Mouse (Mus musculus): ENCODE measurements around the gene Olfr1265.

Gene Olfr1265

DNA sequence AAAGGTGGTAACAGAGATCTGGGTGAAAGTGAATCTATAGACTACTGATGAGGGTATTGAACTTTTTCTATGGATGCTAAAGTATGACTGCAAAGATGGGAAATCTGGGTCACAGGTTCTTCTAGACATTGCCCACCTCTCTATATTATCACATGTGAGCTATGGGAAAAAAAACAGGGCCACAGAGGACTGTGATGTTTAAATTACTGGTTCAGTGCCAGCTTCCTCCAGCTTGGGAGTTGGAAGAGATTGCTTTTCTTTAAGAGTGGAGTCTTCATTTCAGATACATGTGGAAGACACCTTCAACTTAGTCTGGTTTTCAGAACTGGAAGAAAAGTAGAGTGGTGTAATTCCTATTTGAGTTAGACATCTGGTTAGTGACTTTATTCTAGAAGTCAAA is at the start of gene Olfr1265:
Gene Olfr1265, plus strand, starts transcription at position 301 of the 400 bp plus-strand sequence.
- DNase-seq (ENCODE audit: low spot score), result no peak

DNA sequence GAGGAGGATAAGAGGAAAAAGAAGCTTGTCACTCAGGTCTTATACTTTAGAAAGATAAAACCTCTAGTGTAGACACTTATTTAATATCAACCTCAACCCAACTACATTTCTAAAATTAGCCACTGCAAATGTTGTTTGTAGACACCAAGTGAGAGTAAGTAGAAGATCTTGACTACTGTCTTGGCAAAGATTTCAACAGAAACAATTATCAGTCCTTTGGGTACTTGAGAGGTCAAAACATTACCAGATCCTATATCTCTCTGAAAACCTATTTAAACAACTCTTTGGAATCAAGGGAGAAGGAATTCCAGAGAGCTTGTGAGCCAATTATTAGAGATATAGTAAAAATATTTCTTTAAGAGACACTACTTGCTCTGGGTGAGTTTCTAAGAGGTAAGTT is 44.2 kb upstream of the Olfr1265 start, which contains the start of gene Olfr1261:
Gene Olfr1261, plus strand, starts transcription at position 301 of the 400 bp plus-strand sequence.
- DNase-seq (ENCODE audit: low spot score), result no peak

- no peak for DNase-seq (ENCODE audit: low spot score)
Observed at GRCm38 (mm10) chr2:89999845-90000244, 35.3 kb upstream of the Olfr1265 start, which contains the start of gene Olfr1262. Gene Olfr1262 (plus strand): TSS chr2:90000145.

- no peak for DNase-seq (ENCODE audit: low spot score)
Observed at GRCm38 (mm10) chr2:90011831-90012230, 23.3 kb upstream of the Olfr1265 start, which contains the start of gene Olfr1263. Gene Olfr1263 (plus strand): TSS chr2:90012131.

- no peak for DNase-seq (ENCODE audit: low spot score)
Observed at GRCm38 (mm10) chr2:90025477-90025876, 9.7 kb upstream of the Olfr1265 start, which contains the start of gene Olfr1264. Gene Olfr1264 (minus strand): TSS chr2:90025577.

DNA sequence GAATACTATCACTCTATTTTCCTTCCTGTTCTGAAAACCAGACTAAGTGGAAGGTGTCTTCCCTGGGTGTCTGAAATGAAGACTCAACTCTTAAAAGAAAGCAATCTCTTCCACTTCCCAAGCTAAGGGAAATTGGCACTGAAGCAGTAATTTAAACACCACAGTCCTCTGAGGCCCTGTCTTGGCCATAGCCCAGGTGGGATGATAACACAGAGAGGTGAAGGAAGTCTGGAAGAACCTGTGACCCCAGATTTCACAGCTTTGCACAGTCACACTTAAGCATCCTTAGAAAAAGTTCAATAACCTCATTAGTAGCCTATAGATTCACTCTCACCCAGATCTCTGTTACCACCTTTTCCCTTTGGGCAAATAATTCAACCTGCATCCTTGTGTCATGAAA is 28.4 kb downstream of the Olfr1265 start, which contains the start of gene Olfr140:
Gene Olfr140, minus strand, starts transcription at position 101 of the 400 bp plus-strand sequence.
- no peak for DNase-seq (ENCODE audit: low spot score)

DNA sequence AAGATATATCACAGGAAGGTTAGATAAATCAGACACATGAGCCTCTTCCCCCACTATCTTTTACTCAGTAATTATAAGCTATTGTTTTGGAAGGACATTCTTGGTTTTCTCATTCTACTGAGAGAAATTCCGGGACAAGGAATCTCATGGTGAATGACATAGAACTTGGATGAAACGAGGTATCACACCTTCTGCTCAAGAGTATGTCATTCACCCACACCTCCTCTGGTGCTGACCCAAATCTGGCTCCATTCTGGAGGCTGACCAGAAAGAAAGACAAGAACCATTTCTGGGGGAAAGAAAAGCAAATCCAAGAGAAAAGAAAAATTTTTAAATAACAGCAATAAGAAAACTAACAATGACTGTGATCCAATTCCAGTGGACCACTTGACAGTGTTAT is 34.9 kb downstream of the Olfr1265 start:
- no peak for DNase-seq (ENCODE audit: low spot score)
